Mouse (Mus musculus) thymus, postnatal 25 days (tissue): Measurements from ENCODE around the gene Tdrd12.

Experiments used
- DNase-seq: peaks from one replicate; pipeline ENCODE4 v3.0.0; 2022

Tdrd12 gene

GRCm38 (mm10) chr7:35447996-35448846 is 89.3 kb downstream of the Tdrd12 start, which contains the start of gene Slc7a9:
Gene Slc7a9, plus strand, starts transcription at chr7:35448796.
- DNase-seq, result no peak

DNA sequence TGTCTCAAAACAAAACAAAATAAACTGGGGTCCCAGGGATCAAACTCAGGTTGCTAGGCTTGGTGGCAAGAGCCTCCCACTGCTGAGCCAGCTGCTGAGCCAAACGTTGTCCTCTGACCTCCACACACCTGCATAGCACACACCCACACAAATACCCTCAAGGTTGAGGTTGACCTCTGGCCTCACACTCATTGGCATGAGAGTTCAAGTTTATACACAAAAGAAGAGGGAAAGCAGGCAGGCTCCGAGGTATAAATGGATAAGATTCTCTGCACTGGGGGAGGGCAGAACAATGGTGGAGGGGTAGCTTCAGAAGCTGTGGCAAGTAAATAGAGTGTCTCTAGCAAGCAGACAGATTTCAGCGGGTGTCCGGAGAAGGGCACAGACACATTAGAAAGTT is 90.0 kb downstream of the Tdrd12 start:
- no peak for DNase-seq

DNA sequence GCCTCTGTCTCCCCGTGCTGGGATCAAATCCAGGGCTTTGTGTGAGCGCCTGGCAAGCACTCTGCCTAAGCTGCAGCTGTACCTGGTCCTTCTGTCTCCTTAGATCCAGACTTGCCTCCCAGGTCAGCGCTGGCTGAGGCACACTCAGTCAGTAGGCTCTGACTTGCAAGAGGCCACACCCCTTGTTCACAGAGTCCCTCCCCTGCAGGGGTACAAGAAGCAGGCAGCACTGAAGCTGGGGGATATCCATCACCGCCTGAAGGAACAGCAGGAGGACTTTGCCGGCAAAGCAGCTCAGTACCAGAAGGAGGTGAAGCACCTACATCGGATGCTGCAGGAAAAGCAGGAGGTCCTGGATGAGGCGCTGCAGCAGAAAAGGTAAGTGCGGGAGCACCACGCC is 102.3 kb downstream of the Tdrd12 start:
- DNase-seq, result no peak

DNA sequence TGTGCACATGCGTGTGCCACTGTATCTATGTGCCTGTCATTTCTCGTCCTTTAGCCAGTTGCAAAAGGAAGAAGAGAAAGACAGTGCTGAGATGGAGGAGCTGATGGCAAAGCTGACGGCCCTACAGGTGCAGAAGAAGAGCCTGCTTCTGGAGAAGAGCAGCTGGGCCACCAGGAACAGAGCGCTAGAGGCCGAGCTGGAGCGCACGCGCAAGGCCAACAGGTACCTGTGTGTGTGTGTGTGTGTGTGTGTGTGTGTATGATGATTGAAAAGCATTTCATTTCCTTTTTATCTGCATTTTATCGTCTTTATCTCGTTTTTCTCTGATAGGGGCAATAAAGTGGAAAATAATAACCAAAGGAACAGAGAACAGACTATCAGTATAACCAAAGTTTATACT is 109.4 kb downstream of the Tdrd12 start:
- no peak for DNase-seq

DNA sequence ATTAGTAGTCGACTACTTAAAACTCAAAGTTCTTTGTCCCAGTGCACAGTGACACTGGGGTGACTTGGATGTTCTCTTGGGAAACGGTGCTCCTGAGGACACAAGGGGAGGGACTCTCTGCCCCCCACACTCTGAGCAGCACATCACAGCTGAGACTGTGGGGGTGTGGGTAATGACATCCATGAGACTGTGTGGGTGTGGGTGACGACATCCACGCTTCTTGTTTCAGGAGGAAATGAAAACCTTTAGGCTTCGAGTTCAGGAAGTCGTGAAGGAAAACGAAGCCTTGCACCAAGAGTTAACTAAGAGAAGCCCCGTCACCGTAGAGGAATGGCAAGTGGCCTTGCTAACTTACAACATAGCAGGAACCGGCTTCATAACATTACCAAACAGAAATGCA is 114.5 kb downstream of the Tdrd12 start:
- no peak for DNase-seq
